Comparison of ENCODE assay signal across 19 mouse cellular contexts in genomic region chr9:14104921-14105320, GRCm38 (mm10).
DNase-seq lines count a peak whose midpoint lies in the region; ATAC-seq lines count a peak whose summit lies in the region.
"Had no signal": no experiment of that assay in that cellular context is flagged by ENCODE, and none has a peak within 500 bp of the region (broad histone marks: within the 10 kb centered on the region; RNA-seq: fewer than 3 reads in every experiment).

No protein-coding gene starts in this region.

- 69% methylated on average over 2 of the region's 2 CpGs for WGBS in forebrain, embryonic 11.5 days
- WGBS in forebrain, embryonic 15.5 days = 54% methylated on average over 2 of the region's 2 CpGs

- H3K9me3 ChIP-seq in forebrain, embryonic 11.5 days (ENCODE audit: control insufficient read depth, low read length) = no peaks in the 10 kb centered on the region
- no peaks in the 10 kb centered on the region for H3K9me3 ChIP-seq in forebrain, embryonic 15.5 days
- H3K9me3 ChIP-seq: embryonic facial prominence, embryonic 10.5 days; forebrain, embryonic 13.5 days; hindbrain, embryonic 10.5 days; megakaryocyte, embryonic 14.5 days had no signal

- H3K4me2 ChIP-seq in forebrain, embryonic 11.5 days (ENCODE audit: low read depth, low read length, severe bottlenecking) = no peak overlapping the region
- no peak overlapping the region for H3K4me2 ChIP-seq in forebrain, embryonic 15.5 days (replicated peaks)
- H3K4me2 ChIP-seq: forebrain, embryonic 13.5 days had no signal

- H3K27me3 ChIP-seq in forebrain, embryonic 11.5 days (ENCODE audit: control insufficient read depth, insufficient read depth, low read length) = no peaks in the 10 kb centered on the region
- no peaks in the 10 kb centered on the region for H3K27me3 ChIP-seq in forebrain, embryonic 15.5 days
- H3K27me3 ChIP-seq: forebrain, embryonic 13.5 days had no signal

- no peaks in the 10 kb centered on the region for H3K4me1 ChIP-seq in forebrain, embryonic 11.5 days (replicated peaks; ENCODE audit: control insufficient read depth, insufficient read depth, low read length)
- no peaks in the 10 kb centered on the region for H3K4me1 ChIP-seq in forebrain, embryonic 15.5 days
- H3K4me1 ChIP-seq: embryonic facial prominence, embryonic 10.5 days; forebrain, embryonic 13.5 days; hindbrain, embryonic 10.5 days; megakaryocyte, embryonic 14.5 days had no signal

- H3K36me3 ChIP-seq in forebrain, embryonic 11.5 days (ENCODE audit: control insufficient read depth, insufficient read depth, low read length) = no peaks in the 10 kb centered on the region
- H3K36me3 ChIP-seq in forebrain, embryonic 15.5 days = no peaks in the 10 kb centered on the region
- H3K36me3 ChIP-seq: embryonic facial prominence, embryonic 10.5 days; hindbrain, embryonic 10.5 days had no signal

- DNase-seq in forebrain, embryonic 11.5 days (ENCODE audit: low spot score) = peak; percentile 38
- DNase-seq in CD4-positive helper T cell, adult 2 months (ENCODE audit: low read depth, low spot score) = peak; percentile 21
- peak; percentile 20 for DNase-seq in brain, adult 2 months (ENCODE audit: low read depth, low spot score)
- DNase-seq in lung, postnatal 10 days = peak; percentile 47
- DNase-seq in thymus, postnatal 36 days = no peak
- DNase-seq in right cerebral cortex, adult 2 months (ENCODE audit: low spot score in 2 of 2) = no peak
- no peak for DNase-seq in gastrocnemius, postnatal 25 days
- DNase-seq: B cell, adult 2 months; cerebellum, adult 9-10 months; gastrocnemius, postnatal 14 days; kidney, adult 11 months had no signal

- no peak overlapping the region for H3K4me3 ChIP-seq in forebrain, embryonic 11.5 days (ENCODE audit: low read depth, low read length)
- H3K4me3 ChIP-seq in forebrain, embryonic 15.5 days = no peak overlapping the region
- H3K4me3 ChIP-seq: embryonic facial prominence, embryonic 10.5 days; forebrain, embryonic 13.5 days; hindbrain, embryonic 10.5 days; megakaryocyte, embryonic 14.5 days had no signal

- ATAC-seq in forebrain, embryonic 11.5 days (replicated peaks; ENCODE audit: low FRiP score) = no peak
- no peak for ATAC-seq in forebrain, embryonic 15.5 days (replicated peaks)
- ATAC-seq: forebrain, embryonic 13.5 days; midbrain, embryonic 16.5 days had no signal

- no peak overlapping the region for H3K9ac ChIP-seq in forebrain, embryonic 11.5 days (ENCODE audit: low read length)
- no peak overlapping the region for H3K9ac ChIP-seq in forebrain, embryonic 15.5 days (replicated peaks)
- H3K9ac ChIP-seq: forebrain, embryonic 13.5 days; liver, embryonic 14.5 days had no signal

- no peak overlapping the region for H3K27ac ChIP-seq in forebrain, embryonic 11.5 days (ENCODE audit: low read depth, low read length)
- no peak overlapping the region for H3K27ac ChIP-seq in forebrain, embryonic 15.5 days (replicated peaks)
- H3K27ac ChIP-seq: embryonic facial prominence, embryonic 10.5 days; forebrain, embryonic 13.5 days; hindbrain, embryonic 10.5 days; kidney, postnatal 0 days; liver, embryonic 14.5 days had no signal

Comparison
In these comparisons a context has a peak if more than half of its experiments do, and no peak if none do; other contexts are left out.
1. DNase-seq: peak in forebrain, embryonic 11.5 days (single experiment), CD4-positive helper T cell, adult 2 months (single experiment), brain, adult 2 months (single experiment) and lung, postnatal 10 days (single experiment); none in thymus, postnatal 36 days (0 of 2), right cerebral cortex, adult 2 months (0 of 2) and gastrocnemius, postnatal 25 days (single experiment).